Mouse (Mus musculus): ENCODE data around the gene Gm12166. TPM values are rescaled to one million over a fixed set of nuclear protein-coding genes. Genes with fewer than 3 reads are reported as not detected.

The Gm12166 gene
- total RNA-seq, 4 experiments from 2014 or later = 2.8 to 5.4 (median 3.2) TPM

DNA sequence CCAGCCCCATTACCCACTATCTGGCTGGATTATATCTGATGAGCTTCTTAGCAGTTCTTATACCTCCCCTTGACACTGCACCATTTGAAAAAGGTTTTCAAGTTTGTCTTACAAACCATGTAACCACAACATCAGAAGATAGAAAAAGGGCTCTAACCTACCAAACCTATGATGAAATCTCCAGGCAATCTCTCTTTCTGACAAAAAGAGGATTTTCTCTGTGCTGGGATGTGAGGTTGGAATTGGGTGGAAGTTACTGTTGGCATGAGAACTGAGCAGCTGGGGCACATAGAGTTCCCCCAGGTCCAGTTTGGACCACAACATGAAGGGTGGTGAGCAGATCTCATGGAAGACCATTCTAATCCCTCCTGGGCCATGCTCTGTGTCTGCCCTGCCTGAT lies 30.3 kb downstream of the Gm12166 start:
- no peak for DNase-seq (ENCODE audit: low spot score in 2 of 2)

DNA sequence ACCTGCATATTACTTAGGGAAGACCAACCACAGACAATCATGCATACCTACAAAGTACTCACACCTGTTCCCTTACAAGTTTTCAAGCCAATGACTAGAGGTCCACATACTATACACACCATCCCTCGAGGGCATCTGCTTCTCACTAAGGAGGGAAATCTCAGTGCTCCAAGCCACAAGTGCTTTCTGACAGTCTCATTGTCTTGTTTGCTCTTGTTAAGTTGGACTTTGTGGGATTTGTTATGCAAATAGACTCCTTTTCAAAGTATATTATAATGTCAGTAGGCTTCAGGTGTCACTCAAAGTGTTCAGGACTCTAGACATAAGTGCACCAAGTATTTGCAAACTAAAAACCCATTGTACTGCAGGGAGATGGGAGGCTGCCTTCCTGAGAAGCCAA lies 31.9 kb downstream of the Gm12166 start:
- no peak for DNase-seq (ENCODE audit: low spot score in 2 of 2)

GRCm38 (mm10) chr11:46016061-46016460 lies 36.1 kb downstream of the Gm12166 start:
- peak in 1 of 2 experiments; percentile 59 for DNase-seq (ENCODE audit: low spot score in 2 of 2)

Small RNA genes within 50 kb of the gene (microRNA-seq; reads per million reads assigned to microRNA genes)
- 0 to 0.63 reads per million in 2 experiments for gene Mir8100

Other genes starting within 250 kb of the Gm12166 start
- gene Clint1, start 200.3 kb downstream of the Gm12166 start, total RNA-seq (2022) = 10 to 100 TPM; 47.4 to 51.5 (median 48.0) TPM
- 10 to 100 TPM; 13.0 to 15.5 (median 13.8) TPM for gene Lsm11, start 107.4 kb downstream of the Gm12166 start, total RNA-seq (2022)
- gene Thg1l, start 96.8 kb downstream of the Gm12166 start, total RNA-seq (2022) = 10 to 100 TPM; 10.4 to 11.8 (median 11.4) TPM
- gene Sox30, start 72.0 kb downstream of the Gm12166 start, total RNA-seq (2022) = under 1 TPM in 1 of 4 experiments, not detected in 3; 0.11 TPM
- 10 to 100 TPM; 10.6 to 13.0 (median 10.9) TPM for gene Adam19, start 3.7 kb upstream of the Gm12166 start, total RNA-seq (2022)
- 1 to 10 TPM; 2.2 to 3.0 (median 2.6) TPM for gene Nipal4, start 114.2 kb upstream of the Gm12166 start, total RNA-seq (2022)
- 1 to 10 TPM; 3.6 to 5.7 (median 4.2) TPM for gene Fndc9, start 183.2 kb upstream of the Gm12166 start, total RNA-seq (2022)